Mouse (Mus musculus): ENCODE measurements around the gene Dhps.
"Not testable (repeated sequence)": the region's sequence is repeated elsewhere in the genome, so short reads cannot be mapped to it uniquely, and the experiment has no call there.

The Dhps gene

GRCm38 (mm10) chr8:85095566-85095965 lies 24.0 kb downstream of the Dhps start:
- in situ Hi-C loops (cut with MseI, MboI), result no loop called here

GRCm38 (mm10) chr8:85096196-85096595 lies 24.6 kb downstream of the Dhps start:
- in situ Hi-C loops (cut with MseI, MboI), result no loop called here

GRCm38 (mm10) chr8:85096850-85097249 lies 25.3 kb downstream of the Dhps start:
- in situ Hi-C loops (cut with MseI, MboI), result no loop called here

- in situ Hi-C loops (cut with MseI, MboI), result no loop called here
Observed at GRCm38 (mm10) chr8:85100076-85100665, 28.6 kb downstream of the Dhps start.

- in situ Hi-C loops (cut with MseI, MboI), result no loop called here
Observed at GRCm38 (mm10) chr8:85113241-85113640, 41.7 kb downstream of the Dhps start.

GRCm38 (mm10) chr8:85115501-85115900 lies 43.9 kb downstream of the Dhps start:
- in situ Hi-C loops (cut with MseI, MboI), result no loop called here

GRCm38 (mm10) chr8:85116984-85117383 lies 45.4 kb downstream of the Dhps start:
- in situ Hi-C loops (cut with MseI, MboI), result no loop called here

- in situ Hi-C loops (cut with MseI, MboI), result no loop called here
Observed at GRCm38 (mm10) chr8:85119052-85119981, 47.8 kb downstream of the Dhps start.

- in situ Hi-C loops (cut with MseI, MboI), result not testable (repeated sequence)
Observed at GRCm38 (mm10) chr8:85120251-85120650, 48.7 kb downstream of the Dhps start.

- in situ Hi-C loops (cut with MseI, MboI), result no loop called here
Observed at GRCm38 (mm10) chr8:85122995-85123394, 51.4 kb downstream of the Dhps start, which contains the start of gene Zfp791. Gene Zfp791, minus strand, starts transcription at chr8:85123095.

- in situ Hi-C loops (cut with MseI, MboI), result no loop called here
Observed at GRCm38 (mm10) chr8:85123691-85124090, 52.1 kb downstream of the Dhps start.

Data from mouse trophoblast stem cell (cell line).